Mouse (Mus musculus) small intestine, adult 2 months (tissue): ENCODE results near the gene Trnp1. TPM values are rescaled to one million over a fixed set of nuclear protein-coding genes. Genes with fewer than 3 reads are reported as not detected.
"Not testable (repeated sequence)": the region's sequence is repeated elsewhere in the genome, so short reads cannot be mapped to it uniquely, and the experiment has no call there.

ENCODE experiments used
- H3K27ac ChIP-seq: fragments of 200-500 bp; 2 replicates; pipeline ENCODE4 v1.5.1; 2012; ENCODE audit warnings: low read depth, low read length, control low read depth, inconsistent platforms; ENCODE audit not compliant: insufficient read depth
- H3K27me3 ChIP-seq: fragments of 200-500 bp; 2 replicates; pipeline ENCODE4 v1.6.1; 2012; ENCODE audit warnings: mild to moderate bottlenecking, moderate library complexity, low read length, inconsistent platforms; ENCODE audit not compliant: control insufficient read depth, insufficient read depth
- H3K36me3 ChIP-seq: fragments of 200-500 bp; 2 replicates; pipeline ENCODE4 v1.6.1; 2012; ENCODE audit warnings: mild to moderate bottlenecking, low read length, control low read depth, inconsistent platforms; ENCODE audit not compliant: control insufficient read depth, insufficient read depth
- H3K4me1 ChIP-seq: fragments of 200-500 bp; 2 replicates; pipeline ENCODE4 v1.6.1; 2012; ENCODE audit warnings: low read length, inconsistent platforms, mixed read lengths; ENCODE audit not compliant: control insufficient read depth, insufficient read depth, insufficient read length
- H3K4me3 ChIP-seq: fragments of 200-500 bp; 2 replicates; pipeline ENCODE4 v1.5.1; 2012; ENCODE audit warnings: low read depth, mild to moderate bottlenecking, control low read depth, inconsistent platforms, low read length, moderate library complexity
- CTCF ChIP-seq: fragments of 200-500 bp; IDR thresholded peaks from 2 replicates; pipeline ENCODE4 v1.5.1; 2012; ENCODE audit warnings: low read depth, mild to moderate bottlenecking, control low read depth, inconsistent platforms, low read length, moderate library complexity, mixed read lengths; ENCODE audit not compliant: insufficient replicate concordance, insufficient read length; ENCODE audit errors: extremely low read depth
- POLR2A ChIP-seq: fragments of 200-500 bp; IDR thresholded peaks from 2 replicates; pipeline ENCODE4 v1.6.1; 2012; ENCODE audit warnings: low read depth, mild to moderate bottlenecking, control low read depth, inconsistent platforms, low read length, moderate library complexity
- WGBS: fragments of 180-500 bp; shearing (Covaris S2); methylation state at CpG from one replicate; pipeline ENCODE4 v1.1.7; 2018; 5-methylcytosine and 5-hydroxymethylcytosine counted together
- polyA plus RNA-seq: library from polyadenylated mRNA; depleted of rRNA; stranded (reverse); fragments of >200 nt; gene quantifications from 2 replicates; pipeline ENCODE4 v1.2.3, GENCODE M21; 2012

Gene Trnp1
- polyA plus RNA-seq, 1 experiment: 6.2 TPM

- H3K4me1 ChIP-seq: no peaks in the 10 kb centered on the region; the same call in 1 of the 2 replicates
- no peaks in the 10 kb centered on the region for H3K27me3 ChIP-seq
- no peaks in the 10 kb centered on the region for H3K36me3 ChIP-seq
- TF ChIP-seq CTCF (no peak), POLR2A (no peak)
- H3K27ac ChIP-seq: no peak overlapping the region
- WGBS: 4% methylated on average over 25 of the region's 25 CpGs
- peak overlapping the region; percentile 87 for H3K4me3 ChIP-seq
These were observed 21.0 kb upstream of the Trnp1 start for GRCm38 (mm10) chr4:133519369-133519665.

DNA sequence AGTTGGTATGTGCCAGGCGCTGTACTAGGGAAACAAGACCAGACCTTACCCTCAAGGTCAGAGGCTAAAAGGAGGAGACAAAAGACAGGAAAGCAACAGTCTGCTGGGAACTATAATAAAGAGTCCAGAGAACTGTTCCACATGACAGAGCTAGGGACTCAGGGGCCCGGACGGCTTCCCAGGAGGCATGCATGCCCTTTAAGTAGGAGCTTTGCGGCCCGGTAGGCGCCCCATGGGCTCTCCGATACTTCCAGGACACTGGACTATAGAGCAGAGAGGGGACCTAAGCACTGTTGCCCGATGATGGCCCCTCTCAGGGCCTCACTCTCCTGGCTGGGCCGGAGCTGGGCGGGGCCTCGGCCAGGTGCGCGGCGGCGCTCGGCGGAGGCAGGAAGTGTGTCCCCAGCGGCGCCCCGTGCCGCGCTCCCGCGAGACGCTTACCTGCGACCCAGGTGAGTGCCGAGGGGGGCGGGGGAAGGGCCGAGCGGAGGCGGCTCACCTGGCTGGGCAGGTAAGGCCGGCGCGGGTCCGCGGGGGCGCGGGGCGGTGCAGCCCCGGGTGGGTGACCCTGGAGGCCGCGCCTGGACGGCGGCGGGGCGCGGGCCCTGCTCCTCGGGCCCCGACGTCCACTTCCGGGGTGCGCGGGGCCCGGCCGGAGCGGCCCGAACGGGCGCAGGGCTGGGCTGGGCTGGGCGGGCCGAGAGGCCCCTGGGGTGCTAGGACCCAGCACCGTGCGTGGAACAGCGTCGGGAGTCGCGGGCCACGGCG, 20.4 kb upstream of the Trnp1 start, which contains the start of gene Kdf1:
Gene Kdf1 (plus strand): TSS at position 363 of the 768 bp plus-strand sequence.
- Histone ChIP-seq H3K4me3 (peak within 1 kb of the TSS; percentile 87), H3K4me1 (no peaks in the 10 kb centered on the region; the same call in 1 of the 2 replicates), H3K27me3 (no peaks in the 10 kb centered on the region), H3K36me3 (no peaks in the 10 kb centered on the region), H3K27ac (peak within 1 kb of the TSS; percentile 42; the same call in 1 of the 2 replicates)
- TF ChIP-seq CTCF (no peak), POLR2A (peak; percentile 35)
- WGBS: 3% methylated on average over 66 of the region's 69 CpGs

GRCm38 (mm10) chr4:133512972-133513371, 14.6 kb upstream of the Trnp1 start:
- peak overlapping the region; percentile 59; the same call in 1 of the 2 replicates for H3K27ac ChIP-seq
- no peaks in the 10 kb centered on the region for H3K4me1 ChIP-seq
- H3K4me3 ChIP-seq: no peak overlapping the region
- no peaks in the 10 kb centered on the region for H3K27me3 ChIP-seq
- no peaks in the 10 kb centered on the region for H3K36me3 ChIP-seq
- TF ChIP-seq CTCF: peak; percentile 93; the same call in 1 of the 2 replicates
- TF ChIP-seq POLR2A: no peak
- WGBS: 5% methylated on average over 8 of the region's 8 CpGs

- H3K27me3 ChIP-seq, H3K4me1 ChIP-seq, H3K4me3 ChIP-seq, H3K36me3 ChIP-seq: not testable (repeated sequence)
- WGBS: 20% methylated on average over 5 of the region's 5 CpGs
- H3K27ac ChIP-seq: peak overlapping the region; percentile 59; the same call in 1 of the 2 replicates
These were observed 14.2 kb upstream of the Trnp1 start for GRCm38 (mm10) chr4:133512511-133512910.

DNA sequence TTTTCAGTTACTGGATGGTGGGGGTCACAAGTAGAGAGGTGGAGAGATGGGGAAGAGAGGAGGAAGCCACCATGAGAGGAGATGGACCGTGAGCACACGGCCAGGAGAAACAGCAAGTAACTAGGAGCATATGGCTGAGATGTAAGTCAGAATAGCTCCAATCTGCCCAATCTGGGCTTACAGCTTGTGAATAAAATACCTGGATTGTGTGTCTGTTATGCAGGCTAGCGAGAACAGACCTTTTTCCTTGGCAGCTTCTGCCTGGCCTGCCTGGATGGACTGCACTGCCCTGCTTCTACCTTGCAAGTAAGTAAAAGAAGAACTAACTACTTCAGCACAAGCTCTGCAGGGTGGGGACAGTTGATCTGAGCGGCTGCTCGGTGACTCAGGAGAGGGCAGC, 12.7 kb upstream of the Trnp1 start:
- H3K27ac ChIP-seq: no peak overlapping the region
- 81% methylated on average over 5 of the region's 5 CpGs for WGBS
- H3K27me3 ChIP-seq: no peaks in the 10 kb centered on the region
- H3K4me1 ChIP-seq: no peaks in the 10 kb centered on the region
- H3K4me3 ChIP-seq: no peak overlapping the region
- H3K36me3 ChIP-seq: no peaks in the 10 kb centered on the region
- no peak for TF ChIP-seq CTCF
- TF ChIP-seq POLR2A: no peak

DNA sequence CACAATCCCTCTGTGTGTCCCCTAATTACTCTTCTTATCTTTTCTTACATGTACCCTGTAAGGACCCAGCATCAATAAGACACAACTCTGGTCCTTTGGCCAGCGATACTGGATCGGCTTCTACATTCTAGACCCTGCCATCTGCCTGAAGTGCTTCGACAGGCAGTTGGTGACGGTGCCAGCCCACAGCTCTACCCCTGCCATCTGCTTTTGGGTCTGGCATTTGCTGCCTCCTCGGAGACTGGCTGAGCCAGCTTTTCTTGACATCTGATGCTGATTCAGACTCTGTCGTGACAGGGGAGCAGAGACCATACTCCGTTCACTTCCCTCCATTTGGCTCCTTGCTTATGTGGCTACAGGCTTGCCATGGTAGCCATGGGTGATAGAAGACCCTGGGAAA, 10.6 kb upstream of the Trnp1 start:
- no peaks in the 10 kb centered on the region for H3K4me1 ChIP-seq

DNA sequence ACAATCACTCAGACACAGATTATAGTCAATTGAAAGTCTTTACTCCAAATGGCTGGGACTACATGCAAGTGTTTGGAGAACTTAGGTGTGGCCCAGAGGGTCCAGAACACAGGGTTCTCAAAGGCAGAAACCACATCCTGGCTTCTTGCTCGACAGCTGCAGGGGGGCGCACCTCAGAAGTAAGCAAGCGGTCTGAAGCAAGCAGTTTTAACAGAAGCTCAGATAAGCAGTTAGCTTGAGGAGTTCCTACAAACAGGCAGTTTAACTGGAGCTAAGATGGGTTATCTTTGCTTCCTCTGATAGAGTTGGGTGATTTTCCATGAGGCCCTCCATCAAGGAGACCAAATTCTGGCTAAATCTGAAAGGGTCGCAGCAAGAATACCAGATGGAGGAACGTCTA, 8.2 kb upstream of the Trnp1 start:
- no peak overlapping the region for H3K4me3 ChIP-seq
- TF ChIP-seq CTCF: no peak
- TF ChIP-seq POLR2A: no peak
- no peak overlapping the region for H3K27ac ChIP-seq
- no peaks in the 10 kb centered on the region for H3K36me3 ChIP-seq
- no peaks in the 10 kb centered on the region for H3K4me1 ChIP-seq
- H3K27me3 ChIP-seq: 0 out of 2 replicates have a peak, but pooled peaks cover 2% of the 10 kb centered on the region
- 61% methylated on average over 5 of the region's 5 CpGs for WGBS

More for the DNA sequence above, 10.6 kb upstream of the Trnp1 start:
- TF ChIP-seq POLR2A (no peak), CTCF (no peak)
- H3K27me3 ChIP-seq: 0 out of 2 replicates have a peak, but pooled peaks cover 2% of the 10 kb centered on the region
- H3K4me3 ChIP-seq: no peak overlapping the region
- no peak overlapping the region for H3K27ac ChIP-seq
- WGBS: 89% methylated on average over 7 of the region's 7 CpGs
- H3K36me3 ChIP-seq: no peaks in the 10 kb centered on the region
